Mouse (Mus musculus): ENCODE results near the gene Cdc27.

The Cdc27 gene

DNA sequence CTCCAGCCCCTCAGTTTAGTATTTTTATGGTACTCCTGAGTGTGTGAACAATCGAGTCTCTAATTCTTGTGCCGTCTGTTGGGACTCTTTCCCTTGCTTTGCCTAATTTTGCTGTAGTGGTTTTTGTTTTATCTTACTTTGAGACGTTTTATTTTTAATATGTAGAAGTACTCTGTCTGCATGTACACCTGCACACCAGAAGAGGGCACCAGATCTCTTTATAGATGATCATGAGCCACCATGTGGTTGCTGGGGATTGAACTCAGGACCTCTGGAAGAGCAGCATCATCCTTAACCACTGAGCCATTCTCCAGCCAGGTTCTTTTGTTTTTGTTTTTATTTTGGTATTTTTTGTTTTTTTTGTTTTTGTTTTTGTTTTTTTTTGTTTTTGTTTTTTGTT is 62.1 kb downstream of the Cdc27 start:
- DNase-seq (ENCODE audit: low read depth, low spot score) = no peak

DNA sequence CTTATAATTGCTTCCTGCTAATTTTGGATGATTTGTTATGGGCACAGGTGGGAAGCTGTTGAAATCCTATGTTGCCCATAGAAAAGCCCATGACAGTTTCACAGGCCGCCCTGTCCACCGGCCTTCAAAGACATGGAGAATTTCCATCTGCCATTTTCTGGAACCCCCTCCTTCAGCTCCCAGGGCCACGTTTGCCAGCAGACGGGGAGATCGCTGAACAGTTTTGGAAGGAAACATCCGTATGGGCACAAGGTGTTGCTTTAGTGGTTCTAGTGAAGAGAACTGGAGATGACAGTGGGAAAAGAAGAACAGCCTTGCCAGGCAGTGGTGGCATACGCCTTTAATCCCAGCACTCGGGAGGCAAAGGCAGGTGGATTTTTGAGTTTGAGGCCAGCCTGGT is 68.4 kb downstream of the Cdc27 start:
- no peak for DNase-seq (ENCODE audit: low read depth, low spot score)

DNA sequence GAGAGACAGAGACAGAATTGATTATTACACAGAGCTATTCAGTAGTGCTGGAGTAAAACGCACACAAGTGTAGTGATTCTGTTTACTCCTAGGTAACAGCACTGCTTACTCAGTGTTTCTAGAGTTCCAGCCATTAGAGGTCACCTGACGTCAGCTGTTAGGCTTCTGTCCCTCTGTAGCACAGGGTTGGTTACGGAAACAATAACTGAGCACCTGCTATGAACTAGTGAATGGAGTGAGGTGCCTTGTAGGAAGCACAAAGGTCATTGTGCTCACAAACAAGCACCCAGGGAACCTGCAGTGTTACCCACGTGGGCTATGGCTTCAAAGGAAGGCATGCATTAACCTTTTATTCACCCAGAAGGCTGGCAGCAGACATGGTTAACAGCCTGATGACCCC is 70.9 kb downstream of the Cdc27 start:
- DNase-seq (ENCODE audit: low read depth, low spot score) = no peak

DNA sequence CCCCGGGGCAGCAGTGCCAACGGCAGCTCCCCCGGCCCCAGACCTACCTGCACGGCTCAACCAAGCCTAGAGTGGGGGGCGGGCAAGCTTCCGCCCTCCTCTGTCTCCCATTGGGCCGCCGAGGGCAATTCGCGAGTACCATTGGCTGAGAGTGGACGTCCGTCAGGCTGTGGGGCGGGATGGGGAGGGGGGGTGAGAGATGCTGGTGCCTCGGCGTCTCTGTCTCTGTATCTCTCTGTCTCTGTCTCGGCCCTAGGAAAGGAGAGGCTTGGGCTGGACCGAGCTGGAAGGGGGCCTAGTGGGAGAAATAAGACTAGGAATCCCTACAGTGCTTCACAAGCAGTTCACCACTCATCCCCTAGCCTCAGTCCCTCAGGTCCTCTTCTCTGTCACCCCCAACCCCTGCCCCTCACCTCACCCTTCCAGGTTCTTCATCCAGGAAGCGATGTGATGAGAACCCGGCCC is 81.0 kb downstream of the Cdc27 start:
- DNase-seq (ENCODE audit: low read depth, low spot score) = peak; percentile 86

DNA sequence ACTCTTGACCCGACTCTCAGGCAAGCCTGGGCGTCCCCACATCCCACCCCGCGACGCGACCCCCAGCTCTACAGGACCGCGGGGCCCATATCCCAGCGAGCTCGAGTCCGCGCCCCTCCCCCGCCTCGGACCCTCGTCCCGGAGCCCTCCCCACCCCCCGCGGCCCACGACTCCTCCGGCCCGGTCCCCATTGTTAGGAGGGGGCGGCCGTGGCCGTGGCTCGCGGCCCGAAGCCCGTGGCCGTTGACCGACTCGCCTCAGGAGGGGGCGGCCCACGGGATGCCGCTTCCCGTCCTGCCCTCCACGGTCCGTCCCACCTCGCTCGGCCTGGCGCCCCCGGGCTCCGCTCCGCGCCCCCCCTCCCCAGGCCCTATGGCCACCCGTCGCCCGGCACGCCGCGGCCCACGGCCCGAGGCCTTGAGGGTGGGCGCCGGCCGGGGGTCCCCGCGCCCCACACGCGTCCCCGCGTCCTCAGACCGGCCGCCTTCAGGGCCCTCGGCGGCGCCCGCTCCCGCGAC is 81.6 kb downstream of the Cdc27 start, which contains the start of gene Kansl1:
Gene Kansl1 (minus strand): TSS at position 111 of the 518 bp plus-strand sequence.
- DNase-seq (ENCODE audit: low read depth, low spot score) = no peak

DNA sequence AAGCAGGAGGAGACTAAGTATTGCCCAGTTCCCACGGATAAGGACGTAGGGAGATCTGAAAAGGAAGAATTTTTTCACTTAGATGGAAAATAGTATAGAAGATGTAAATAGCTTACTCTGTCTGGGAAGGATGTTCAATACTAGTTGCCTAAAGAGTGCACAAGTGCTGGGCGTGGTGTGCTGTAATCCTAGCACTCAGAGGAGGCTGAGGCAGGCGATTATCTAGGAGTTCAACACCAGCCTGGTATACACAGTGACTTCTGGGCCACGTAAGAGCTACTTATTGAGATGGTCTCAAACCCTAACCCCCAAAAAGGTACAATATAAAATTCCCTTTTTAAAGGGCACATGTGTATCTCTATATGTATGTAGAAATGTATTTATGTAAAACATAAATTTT is 82.7 kb downstream of the Cdc27 start:
- DNase-seq (ENCODE audit: low read depth, low spot score) = no peak

DNA sequence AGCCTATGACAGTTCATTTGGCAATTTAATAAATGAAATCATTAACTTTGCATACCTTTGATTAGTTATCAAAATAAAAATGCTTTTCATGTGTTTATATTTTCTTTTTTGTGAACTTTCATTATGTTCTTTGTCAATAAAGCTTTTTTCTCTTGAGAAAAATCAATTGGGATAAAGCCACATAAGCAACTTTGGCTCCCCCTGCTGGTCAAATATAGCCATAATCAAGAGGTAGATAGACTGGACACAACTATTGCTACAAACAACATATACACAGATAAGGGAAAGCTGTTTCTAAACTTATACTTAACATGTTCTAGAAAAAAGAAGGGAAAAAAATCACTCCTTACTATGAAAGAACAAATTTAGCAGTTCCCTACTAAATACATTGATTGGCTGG is 88.9 kb downstream of the Cdc27 start:
- peak; percentile 74 for DNase-seq (ENCODE audit: low read depth, low spot score)

DNA sequence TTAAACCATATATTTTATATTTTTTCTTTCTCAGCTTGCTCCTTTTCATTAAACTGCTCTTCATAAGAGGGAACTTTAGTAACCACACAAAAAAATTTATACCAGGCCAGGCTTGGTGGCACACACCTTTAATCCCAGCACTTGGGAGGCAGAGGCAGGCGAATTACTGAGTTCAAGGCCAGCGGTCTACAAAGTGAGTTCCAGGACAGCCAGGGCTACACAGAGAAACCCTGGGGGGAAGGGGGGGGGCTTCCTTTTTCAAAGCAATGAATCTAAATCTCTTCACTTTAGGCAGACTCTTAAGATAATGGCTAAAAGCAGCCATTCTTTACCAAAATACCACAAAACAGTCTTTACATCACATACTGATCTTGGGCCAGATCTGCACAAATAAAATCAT is 90.7 kb downstream of the Cdc27 start:
- DNase-seq (ENCODE audit: low read depth, low spot score) = no peak

DNA sequence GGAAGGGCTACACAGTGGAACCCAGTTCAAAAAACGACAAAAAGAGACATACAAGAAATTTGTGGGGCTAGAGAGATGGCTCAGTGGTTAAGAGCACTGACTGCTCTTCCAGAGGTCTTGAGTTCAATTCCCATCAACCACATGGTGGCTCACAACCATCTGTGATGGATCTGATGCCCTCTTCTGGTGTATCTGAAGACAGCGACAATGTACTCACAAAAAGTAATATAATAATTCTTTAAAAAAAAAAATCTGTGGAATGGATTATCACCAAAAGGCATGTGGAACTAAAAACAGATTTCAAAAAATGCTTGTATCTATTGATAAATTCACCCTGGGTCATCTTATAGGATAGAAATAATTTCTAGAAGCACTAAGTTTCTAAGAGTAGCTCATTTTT is 91.9 kb downstream of the Cdc27 start:
- DNase-seq (ENCODE audit: low read depth, low spot score) = no peak
